Mouse (Mus musculus) Patski (cell line): ENCODE measurements around the gene Eif4g3. TPM values are rescaled to one million over a fixed set of nuclear protein-coding genes. Genes with fewer than 3 reads are reported as not detected.

Source experiments
- ATAC-seq: fragments of 100-300 bp; one replicate; pipeline ENCODE4 v1.8.0; 2021
- CTCF ChIA-PET: fragments of 350-600 bp; sonication (Branson Sonifier 250); formaldehyde crosslinking; loops from one replicate; lab custom pipeline; 2022; ENCODE audit warnings: inconsistent platforms; lab: Charles Lee
- POLR2A ChIA-PET: fragments of 350-600 bp; sonication (Branson Sonifier 250); formaldehyde crosslinking; loops from one replicate; lab custom pipeline; 2022; ENCODE audit warnings: antibody characterized with exemption, inconsistent platforms; lab: Charles Lee
- DNase-seq: peaks from one replicate; pipeline ENCODE4 v3.0.0-alpha.2; 2011; ENCODE audit warnings: low read depth, low spot score
- H3K27me3 ChIP-seq: fragments of 371-371 bp; one replicate; pipeline ENCODE4 v1.5.1; 2021
- CTCF ChIP-seq: fragments of 100-300 bp; IDR thresholded peaks from one replicate; pipeline ENCODE4 v1.5.1; 2021
- in situ Hi-C: fragments of 300-500 bp; cut with MboI; formaldehyde crosslinking; loops from 3 replicates; pipeline ENCODE4 v1.11.1; 2018; ENCODE audit warnings: low pct_unique_long_range_greater_than_20kb, mixed read lengths
- polyA plus RNA-seq: library from polyadenylated mRNA; unstranded; gene quantifications from one replicate; pipeline ENCODE4 v1.2.3, GENCODE M21; 2021

Gene Eif4g3
- polyA plus RNA-seq, 1 experiment from 2014 or later, result 73.5 TPM

DNA sequence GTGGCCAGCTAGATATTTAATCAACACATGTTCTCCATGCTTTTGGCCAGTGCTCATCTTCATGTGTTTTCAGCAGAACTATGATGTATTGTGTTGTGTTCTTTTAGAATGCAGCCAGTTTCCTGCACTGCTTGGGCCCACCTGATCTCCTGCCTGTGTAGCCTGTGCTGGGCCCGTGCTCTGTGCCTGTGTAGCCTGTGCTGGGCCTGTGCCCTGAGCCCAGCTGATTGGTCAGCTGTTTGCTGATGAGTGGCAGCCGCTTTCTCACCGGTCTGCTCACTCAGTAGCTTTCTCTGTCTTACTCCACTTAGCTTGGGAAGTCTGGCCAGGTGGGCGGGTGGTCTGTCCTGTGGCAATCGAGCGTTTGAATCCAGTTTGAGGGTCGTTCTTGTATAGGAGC is 107.6 kb downstream of the Eif4g3 start:
- DNase-seq, result no peak
- in situ Hi-C loops, result loop anchor here (10.0 kb wide), 2 partner anchors 136 to 256 kb away; no protein-coding TSS in a partner anchor
- ChIA-PET CTCF (interaction anchor here (1.3 kb wide), 1 partner anchor 35 kb away, joined by 3 read pairs; no protein-coding TSS in a partner anchor), POLR2A (no interaction called here)
- ATAC-seq, result no peak
- H3K27me3 ChIP-seq, result no peaks in the 10 kb centered on the region
- TF ChIP-seq CTCF, result no peak

GRCm38 (mm10) chr4:138101795-138102194 is 109.0 kb downstream of the Eif4g3 start:
- no peak for TF ChIP-seq CTCF
- ChIA-PET CTCF (interaction anchor here (1.3 kb wide), 1 partner anchor 33 kb away, joined by 3 read pairs; no protein-coding TSS in a partner anchor), POLR2A (no interaction called here)
- in situ Hi-C loops, result loop anchor here (10.0 kb wide), 2 partner anchors 137 to 257 kb away; no protein-coding TSS in a partner anchor
- H3K27me3 ChIP-seq, result no peaks in the 10 kb centered on the region
- DNase-seq (no peak), ATAC-seq (no peak)

- DNase-seq (no peak), ATAC-seq (no peak)
- ChIA-PET CTCF (no interaction called here), POLR2A (no interaction called here)
- no peak for TF ChIP-seq CTCF
- H3K27me3 ChIP-seq, result no peaks in the 10 kb centered on the region
- in situ Hi-C loops, result loop anchor here (10.0 kb wide), 2 partner anchors 138 to 258 kb away; no protein-coding TSS in a partner anchor
Measured at GRCm38 (mm10) chr4:138102413-138102812, 109.6 kb downstream of the Eif4g3 start.

GRCm38 (mm10) chr4:138104967-138105366 is 112.1 kb downstream of the Eif4g3 start:
- H3K27me3 ChIP-seq, result no peaks in the 10 kb centered on the region
- no peak for TF ChIP-seq CTCF
- no peak for DNase-seq
- ChIA-PET CTCF (interaction anchor here (1.5 kb wide), 1 partner anchor 136 kb away, joined by 3 read pairs; no protein-coding TSS in a partner anchor), POLR2A (no interaction called here)
- ATAC-seq, result no peak
- in situ Hi-C loops, result loop anchor here (10.0 kb wide), 2 partner anchors 140 to 260 kb away; no protein-coding TSS in a partner anchor

DNA sequence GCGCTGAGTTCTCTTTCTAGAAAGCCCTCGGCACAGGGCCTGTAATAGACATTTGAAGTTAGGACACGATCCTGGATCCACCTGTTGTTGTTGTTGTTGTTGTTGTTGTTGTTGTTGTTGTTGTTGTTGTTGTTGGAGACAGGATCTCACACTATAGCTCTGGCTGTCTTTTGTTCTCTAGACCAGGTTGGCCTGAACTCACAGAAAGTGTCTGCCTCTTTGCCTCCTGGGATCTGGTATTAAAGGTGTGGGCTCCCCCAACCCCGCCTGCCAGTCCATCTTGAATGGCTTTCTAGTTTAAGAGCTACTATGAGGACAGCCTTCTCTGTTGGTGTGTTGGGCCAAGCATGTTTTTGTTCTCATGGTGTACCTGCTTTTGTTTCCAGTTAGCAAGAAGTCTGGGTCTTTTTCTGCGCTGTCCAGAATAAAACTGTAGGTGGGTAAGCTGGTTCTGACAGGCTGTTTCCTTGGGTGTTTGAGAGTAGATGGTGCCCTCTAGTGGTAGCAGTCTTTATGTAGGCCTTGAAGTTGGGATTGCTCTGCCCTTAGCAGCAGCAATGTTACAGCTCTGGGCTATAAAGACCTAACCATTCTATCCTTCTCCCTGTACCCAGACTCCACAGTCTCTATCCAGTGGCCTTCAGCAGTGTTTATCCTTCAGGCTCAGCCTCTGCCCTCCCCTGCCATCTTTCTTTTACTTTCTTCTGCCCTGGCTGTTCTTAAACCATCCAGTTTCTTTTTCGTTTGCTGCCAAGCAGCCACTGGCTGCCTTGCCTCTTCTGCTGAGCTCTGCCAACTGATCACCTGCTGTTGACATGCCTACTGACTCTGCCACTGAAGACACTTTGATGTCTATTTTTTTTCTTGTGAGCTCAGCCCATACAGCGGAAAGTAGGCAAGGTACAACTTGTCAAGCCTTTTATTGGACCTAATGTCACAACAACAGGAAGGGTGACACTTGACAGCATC is 114.9 kb downstream of the Eif4g3 start:
- POLR2A ChIA-PET, result no interaction called here
- peak; percentile 78 for TF ChIP-seq CTCF
- DNase-seq (no peak), ATAC-seq (no peak)
- no peaks in the 10 kb centered on the region for H3K27me3 ChIP-seq
- in situ Hi-C loops, result loop anchor here (10.0 kb wide), 2 partner anchors 143 to 263 kb away; no protein-coding TSS in a partner anchor
- CTCF ChIA-PET, result interaction anchor here (0.6 to 4.2 kb wide), 9 partner anchors 10 to 181 kb away, joined by 3 to 20 read pairs (median 3); no protein-coding TSS in a partner anchor

- DNase-seq, result no peak
- in situ Hi-C loops, result loop anchor here (10.0 kb wide), 2 partner anchors 144 to 264 kb away; no protein-coding TSS in a partner anchor
- no peak for ATAC-seq
- no peaks in the 10 kb centered on the region for H3K27me3 ChIP-seq
- CTCF ChIA-PET, result interaction anchor here (1.0 to 4.2 kb wide), 6 partner anchors 11 to 182 kb away, joined by 3 to 20 read pairs (median 5); no protein-coding TSS in a partner anchor
- POLR2A ChIA-PET, result no interaction called here
- TF ChIP-seq CTCF, result no peak
Measured at GRCm38 (mm10) chr4:138108541-138108940, 115.7 kb downstream of the Eif4g3 start.

GRCm38 (mm10) chr4:138109332-138109731 is 116.5 kb downstream of the Eif4g3 start:
- in situ Hi-C loops, result loop anchor here (10.0 kb wide), 2 partner anchors 145 to 265 kb away; no protein-coding TSS in a partner anchor
- CTCF ChIA-PET, result interaction anchor here (1.6 to 4.2 kb wide), 2 partner anchors 12 to 148 kb away, joined by 3 to 20 read pairs; no protein-coding TSS in a partner anchor
- no peak for DNase-seq
- no peak for TF ChIP-seq CTCF
- no peaks in the 10 kb centered on the region for H3K27me3 ChIP-seq
- POLR2A ChIA-PET, result no interaction called here
- ATAC-seq, result no peak

- H3K27me3 ChIP-seq, result no peaks in the 10 kb centered on the region
- DNase-seq (no peak), ATAC-seq (no peak)
- CTCF ChIA-PET, result no interaction called here
- TF ChIP-seq CTCF, result no peak
- POLR2A ChIA-PET, result no interaction called here
- in situ Hi-C loops, result no loop called here
Measured at GRCm38 (mm10) chr4:138111858-138112257, 119.0 kb downstream of the Eif4g3 start.

- no peaks in the 10 kb centered on the region for H3K27me3 ChIP-seq
- ATAC-seq (no peak), DNase-seq (no peak)
- TF ChIP-seq CTCF, result no peak
- in situ Hi-C loops, result no loop called here
- ChIA-PET CTCF (no interaction called here), POLR2A (no interaction called here)
Measured at GRCm38 (mm10) chr4:138119740-138120139, 126.9 kb downstream of the Eif4g3 start.

DNA sequence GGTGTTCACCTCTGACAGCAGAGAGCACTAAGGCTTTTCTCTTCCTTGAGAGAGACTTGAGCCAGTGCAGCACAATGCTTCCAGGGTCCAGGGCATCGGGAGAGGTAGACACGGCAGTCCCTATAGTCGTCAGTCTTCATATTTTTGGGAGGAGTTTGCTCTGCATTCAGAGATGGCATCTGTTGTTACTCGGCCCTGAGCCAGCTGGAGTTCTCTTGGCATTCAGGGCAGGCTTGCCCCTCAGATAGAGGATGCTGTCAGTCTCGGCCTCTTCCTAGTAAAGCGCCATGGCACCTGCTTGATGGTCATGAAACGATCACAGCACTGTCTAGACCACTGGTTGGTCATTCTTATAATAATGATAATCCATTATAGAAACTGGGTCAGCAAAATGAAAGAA is 131.2 kb downstream of the Eif4g3 start:
- CTCF ChIA-PET, result interaction anchor here (1.2 kb wide), 1 partner anchor 30 kb away, joined by 3 read pairs; no protein-coding TSS in a partner anchor
- no peak for TF ChIP-seq CTCF
- POLR2A ChIA-PET, result no interaction called here
- in situ Hi-C loops, result no loop called here
- ATAC-seq, result no peak
- DNase-seq, result no peak
- H3K27me3 ChIP-seq, result no peaks in the 10 kb centered on the region
